Mouse (Mus musculus) olfactory bulb, adult 2 months (tissue): ENCODE measurements around the gene Tsga10ip.

Source experiments
- CTCF ChIP-seq: fragments of 200-500 bp; IDR thresholded peaks from 2 replicates; pipeline ENCODE4 v1.5.1; 2012; ENCODE audit warnings: low read depth, mild to moderate bottlenecking, low read length, moderate library complexity; ENCODE audit not compliant: insufficient read depth
- POLR2A ChIP-seq: fragments of 200-500 bp; IDR thresholded peaks from 2 replicates; pipeline ENCODE4 v1.6.1; 2012; ENCODE audit warnings: mild to moderate bottlenecking, low read depth, low read length, moderate library complexity; ENCODE audit not compliant: insufficient read depth

- no peak for TF ChIP-seq CTCF
- no peak for TF ChIP-seq POLR2A
These were observed 19.0 kb downstream of the Tsga10ip start for GRCm38 (mm10) chr19:5383326-5383725.
